Mouse (Mus musculus): ENCODE measurements around the gene Atad1.

DNA sequence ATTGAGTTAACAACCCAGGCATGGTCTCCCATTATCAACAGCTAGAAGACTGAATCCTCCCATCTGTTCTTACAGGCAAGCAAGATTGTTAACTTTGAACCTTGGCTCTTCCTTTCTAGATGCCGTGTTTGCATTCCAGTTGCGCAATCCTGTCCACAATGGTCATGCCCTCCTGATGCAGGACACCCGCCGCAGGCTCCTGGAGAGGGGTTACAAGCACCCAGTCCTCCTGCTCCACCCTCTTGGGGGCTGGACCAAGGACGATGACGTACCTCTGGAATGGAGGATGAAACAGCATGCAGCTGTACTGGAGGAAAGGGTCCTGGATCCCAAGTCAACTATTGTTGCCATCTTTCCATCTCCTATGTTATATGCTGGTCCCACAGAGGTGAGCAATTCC, 76.7 kb downstream of the Atad1 start:
- TF ChIP-seq POLR2A (IDR thresholded peaks at IDR 0.05; ENCODE audit: extremely low read depth, insufficient read depth, low read length): no peak
- TF ChIP-seq CTCF (IDR thresholded peaks at IDR 0.05; ENCODE audit: extremely low read depth, insufficient read depth, low read length): no peak
